Mouse (Mus musculus): ENCODE data around the gene Gm45208.
A peak's percentile ranks its signal among the peaks of the same experiment; 100 is the strongest.
"Not testable (repeated sequence)": the region's sequence is repeated elsewhere in the genome, so short reads cannot be mapped to it uniquely, and the experiment has no call there.

The Gm45208 gene

GRCm38 (mm10) chrX:7728215-7728921 is 6.3 kb downstream of the Gm45208 start, which contains the start of gene Praf2:
Gene Praf2 (plus strand): TSS chrX:7728439.
- DNase-seq (ENCODE audit: low spot score), result peak; percentile 83

- DNase-seq (ENCODE audit: low spot score), result no peak
Observed at GRCm38 (mm10) chrX:7728922-7729265, 6.8 kb downstream of the Gm45208 start.

GRCm38 (mm10) chrX:7733571-7734156 is 11.6 kb downstream of the Gm45208 start:
- peak; percentile 66 for DNase-seq (ENCODE audit: low spot score)

GRCm38 (mm10) chrX:7739336-7740081 is 17.5 kb downstream of the Gm45208 start:
- DNase-seq (ENCODE audit: low spot score), result no peak

GRCm38 (mm10) chrX:7740082-7740819 is 18.2 kb downstream of the Gm45208 start:
- no peak for DNase-seq (ENCODE audit: low spot score)

GRCm38 (mm10) chrX:7741103-7741502 is 19.1 kb downstream of the Gm45208 start:
- no peak for DNase-seq (ENCODE audit: low spot score)

- DNase-seq (ENCODE audit: low spot score), result no peak
Observed at GRCm38 (mm10) chrX:7743470-7743869, 21.4 kb downstream of the Gm45208 start.

GRCm38 (mm10) chrX:7744940-7745339 is 22.9 kb downstream of the Gm45208 start:
- no peak for DNase-seq (ENCODE audit: low spot score)

- no peak for DNase-seq (ENCODE audit: low spot score)
Observed at GRCm38 (mm10) chrX:7745429-7745828, 23.4 kb downstream of the Gm45208 start.

- DNase-seq (ENCODE audit: low spot score), result peak; percentile 84
Observed at GRCm38 (mm10) chrX:7750432-7751116, 28.5 kb downstream of the Gm45208 start, which contains the start of gene Ccdc120. Gene Ccdc120 (minus strand): TSS chrX:7750905.

GRCm38 (mm10) chrX:7753627-7754026 is 31.6 kb downstream of the Gm45208 start:
- DNase-seq (ENCODE audit: low spot score), result not testable (repeated sequence)

- peak; percentile 89 for DNase-seq (ENCODE audit: low spot score)
Observed at GRCm38 (mm10) chrX:7762137-7762920, 40.3 kb downstream of the Gm45208 start, which contains the start of gene Tfe3. Gene Tfe3 (plus strand): TSS chrX:7762560.

- DNase-seq (ENCODE audit: low spot score), result no peak
Observed at GRCm38 (mm10) chrX:7762921-7763197, 40.8 kb downstream of the Gm45208 start.

- DNase-seq (ENCODE audit: low spot score), result no peak
Observed at GRCm38 (mm10) chrX:7763631-7764393, 41.8 kb downstream of the Gm45208 start.

GRCm38 (mm10) chrX:7764657-7765280 is 42.7 kb downstream of the Gm45208 start:
- DNase-seq (ENCODE audit: low spot score), result no peak

GRCm38 (mm10) chrX:7765281-7765670 is 43.2 kb downstream of the Gm45208 start:
- DNase-seq (ENCODE audit: low spot score), result no peak

GRCm38 (mm10) chrX:7765764-7766163 is 43.7 kb downstream of the Gm45208 start:
- peak; percentile 24 for DNase-seq (ENCODE audit: low spot score)

- no peak for DNase-seq (ENCODE audit: low spot score)
Observed at GRCm38 (mm10) chrX:7769302-7770017, 47.4 kb downstream of the Gm45208 start.

GRCm38 (mm10) chrX:7772766-7773165 is 50.7 kb downstream of the Gm45208 start:
- no peak for DNase-seq (ENCODE audit: low spot score)

Data from retina, embryonic 14.5 days (tissue).